Comparison of ENCODE assay signal across 15 mouse cellular contexts in genomic region chr5:116497866-116498265, GRCm38 (mm10).
"Had no signal": no experiment of that assay in that cellular context is flagged by ENCODE, and none has a peak within 500 bp of the region (broad histone marks: within the 10 kb centered on the region; RNA-seq: fewer than 3 reads in every experiment).

No protein-coding gene starts in this region.

- H3K4me2 ChIP-seq: liver, embryonic 13.5 days; lung, embryonic 14.5 days; midbrain, embryonic 13.5 days; neural tube, embryonic 12.5 days; neural tube, embryonic 15.5 days had no signal

- H3K36me3 ChIP-seq: liver, embryonic 13.5 days; midbrain, embryonic 10.5 days; midbrain, embryonic 13.5 days; neural tube, embryonic 12.5 days; neural tube, embryonic 15.5 days had no signal

- H3K9me3 ChIP-seq: liver, embryonic 13.5 days; midbrain, embryonic 10.5 days; midbrain, embryonic 13.5 days; neural tube, embryonic 12.5 days; neural tube, embryonic 15.5 days had no signal

- H3K27ac ChIP-seq: liver, embryonic 13.5 days; midbrain, embryonic 13.5 days; neural tube, embryonic 12.5 days; neural tube, embryonic 15.5 days; stomach, postnatal 0 days had no signal

- H3K27me3 ChIP-seq: liver, embryonic 13.5 days; megakaryocyte, embryonic 14.5 days; midbrain, embryonic 13.5 days; neural tube, embryonic 12.5 days; neural tube, embryonic 15.5 days had no signal

- H3K9ac ChIP-seq: liver, embryonic 13.5 days; lung, embryonic 14.5 days; midbrain, embryonic 13.5 days; neural tube, embryonic 12.5 days; neural tube, embryonic 15.5 days had no signal

- H3K4me3 ChIP-seq: liver, embryonic 13.5 days; megakaryocyte, embryonic 14.5 days; midbrain, embryonic 10.5 days; midbrain, embryonic 13.5 days; neural tube, embryonic 12.5 days; neural tube, embryonic 15.5 days had no signal

- H3K4me1 ChIP-seq: liver, embryonic 13.5 days; megakaryocyte, embryonic 14.5 days had no signal

- DNase-seq: liver, embryonic 13.5 days; lung, embryonic 14.5 days; lung, postnatal 36 days; right cerebral cortex, adult 18-20 months; right cerebral cortex, postnatal 14 days; right cerebral cortex, postnatal 4 days; thymus, adult 2 months; thymus, postnatal 14 days; thymus, postnatal 4 days had no signal
